Mouse (Mus musculus) myocyte (in vitro differentiated cells): ENCODE data around the gene Prrc2a.

Experiments used
- CEBPB ChIP-seq: IDR thresholded peaks from 2 replicates; pipeline ENCODE4 v1.6.1; 2011; ENCODE audit warnings: mild to moderate bottlenecking, moderate library complexity; ENCODE audit not compliant: poor library complexity, insufficient read depth, severe bottlenecking
- E2F4 ChIP-seq: IDR thresholded peaks from one replicate; pipeline ENCODE4 v1.6.1; 2011; ENCODE audit warnings: mild to moderate bottlenecking, control low read depth, moderate library complexity; ENCODE audit not compliant: insufficient read depth
- MAX ChIP-seq: IDR thresholded peaks from one replicate; pipeline ENCODE4 v1.6.1; 2011; ENCODE audit warnings: low read depth, mild to moderate bottlenecking, control low read depth
- POLR2A ChIP-seq: IDR thresholded peaks from one replicate; pipeline ENCODE4 v1.6.1; 2011; ENCODE audit warnings: low read depth, mild to moderate bottlenecking, control low read depth, moderate library complexity; ENCODE audit not compliant: insufficient read length
- POLR2AphosphoS2 ChIP-seq: IDR thresholded peaks from one replicate; pipeline ENCODE4 v1.6.1; 2011; ENCODE audit warnings: low read depth, control low read depth; ENCODE audit not compliant: insufficient read length
- SRF ChIP-seq: IDR thresholded peaks from one replicate; pipeline ENCODE4 v1.6.1; 2011; ENCODE audit warnings: low read depth; ENCODE audit not compliant: control insufficient read depth, insufficient read length
- USF1 ChIP-seq: IDR thresholded peaks from one replicate; pipeline ENCODE4 v1.6.1; 2011; ENCODE audit warnings: low read depth, mild to moderate bottlenecking, control low read depth, moderate library complexity

GRCm38 (mm10) chr17:35133517-35133916 is 31.2 kb downstream of the Prrc2a start:
- no peak for TF ChIP-seq MAX
- TF ChIP-seq SRF, result no peak
- no peak for TF ChIP-seq POLR2A
- no peak for TF ChIP-seq USF1
- no peak for TF ChIP-seq CEBPB
- TF ChIP-seq POLR2AphosphoS2, result no peak
- TF ChIP-seq E2F4, result no peak
